Mouse (Mus musculus) G1E (cell line): ENCODE measurements at regions not wholly inside any gene's neighbourhood (a gene's known extent, or its start where the extent isn't known, plus 50 kb on each side); places are given as distances from the start of the nearest gene placed in this dataset.

Experiments
- CTCF ChIP-seq: IDR thresholded peaks from 2 replicates; pipeline ENCODE4 v1.5.1; 2012; ENCODE audit warnings: low read depth, low read length, inconsistent platforms, mixed read lengths
- GATA1 ChIP-seq: IDR thresholded peaks from 2 replicates; pipeline ENCODE4 v1.6.1; 2012; ENCODE audit warnings: borderline replicate concordance, low read length, inconsistent platforms, mixed read lengths

DNA sequence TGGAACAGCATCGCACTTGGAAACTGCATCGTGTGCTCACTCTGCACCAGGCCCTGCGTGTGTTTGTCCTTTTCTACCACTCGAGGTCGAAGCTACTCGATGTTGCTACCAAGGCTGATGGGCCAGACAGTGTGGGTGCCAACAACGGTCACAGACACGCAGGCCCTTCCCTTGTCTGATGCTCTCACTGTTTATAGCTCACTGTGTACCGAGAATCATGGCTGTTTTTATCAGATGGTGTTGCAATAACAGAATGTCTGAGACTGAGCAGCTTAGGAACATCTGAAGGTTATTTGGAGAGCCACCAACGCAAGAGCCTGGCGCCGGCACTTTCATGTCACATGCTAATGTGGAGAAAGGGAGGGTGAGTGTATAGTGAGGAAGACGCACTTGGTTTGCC is 51.1 kb upstream of the Msx1 start:
- TF ChIP-seq CTCF (no peak), GATA1 (no peak)
